Mouse (Mus musculus) testis, postnatal 14 days (tissue): ENCODE measurements around the gene Mkrn2.
"Not testable (repeated sequence)": the region's sequence is repeated elsewhere in the genome, so short reads cannot be mapped to it uniquely, and the experiment has no call there.

ENCODE experiments used
- DNase-seq: peaks from one replicate; pipeline ENCODE4 v3.0.0; 2021; ENCODE audit warnings: low spot score

Mkrn2 gene

DNA sequence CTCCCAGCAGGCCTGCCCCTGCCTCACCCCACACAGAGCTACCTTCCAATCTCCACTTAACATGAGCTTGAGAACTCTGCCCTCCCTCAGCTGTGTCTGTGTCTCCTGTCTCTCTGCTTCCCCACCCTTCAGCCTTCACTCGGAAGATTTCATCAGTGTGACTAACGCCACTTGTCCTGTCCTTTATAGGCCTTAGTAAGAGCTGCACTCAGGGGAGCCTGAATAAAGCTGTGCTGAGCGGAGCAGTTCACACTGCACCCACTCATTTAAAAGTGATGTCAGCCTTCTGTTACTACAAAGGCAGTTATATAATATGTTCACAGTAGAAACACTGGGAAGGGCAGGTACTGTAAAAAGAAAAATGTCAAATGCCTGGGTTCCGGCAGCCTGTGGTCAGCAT, 5.7 kb downstream of the Mkrn2 start:
- no peak for DNase-seq

DNA sequence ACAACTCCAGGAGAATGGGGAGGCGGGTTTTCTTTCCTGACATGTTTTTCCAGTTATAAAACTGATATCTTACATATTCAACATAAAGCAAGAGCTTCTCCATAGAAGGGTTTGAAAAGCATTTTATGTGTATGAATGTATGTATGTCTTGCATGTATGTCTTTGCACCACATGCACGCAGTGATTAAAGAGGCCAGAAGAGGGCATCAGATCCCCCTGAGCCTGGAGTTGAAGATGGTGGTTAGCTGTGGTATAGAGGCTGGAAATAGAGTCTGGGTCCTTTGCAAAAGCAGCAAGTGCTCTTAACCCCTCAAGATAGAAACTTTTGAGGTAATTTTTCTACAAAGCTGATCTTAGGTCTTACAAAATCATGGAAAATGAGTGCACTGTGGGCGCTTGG, 7.4 kb downstream of the Mkrn2 start:
- DNase-seq: no peak

DNA sequence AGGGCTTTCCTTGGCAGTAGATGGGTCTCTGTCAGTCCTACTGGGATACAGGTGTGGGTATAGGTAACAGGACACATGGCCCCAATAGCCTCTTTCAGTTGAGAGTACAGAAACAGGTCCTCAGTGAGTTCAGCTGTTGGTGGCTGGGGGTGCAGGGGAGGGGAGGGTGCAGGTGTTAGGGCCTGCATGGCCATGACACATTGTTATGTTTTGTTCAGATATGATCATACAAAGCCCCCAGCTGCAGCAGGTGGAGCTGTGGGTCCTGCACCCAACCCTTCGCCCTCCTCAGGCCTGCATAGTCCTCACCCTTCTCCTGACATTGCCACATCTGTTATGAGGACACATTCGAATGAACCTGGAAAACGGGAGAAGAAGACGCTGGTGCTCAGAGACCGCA, 8.6 kb downstream of the Mkrn2 start:
- DNase-seq: no peak

DNA sequence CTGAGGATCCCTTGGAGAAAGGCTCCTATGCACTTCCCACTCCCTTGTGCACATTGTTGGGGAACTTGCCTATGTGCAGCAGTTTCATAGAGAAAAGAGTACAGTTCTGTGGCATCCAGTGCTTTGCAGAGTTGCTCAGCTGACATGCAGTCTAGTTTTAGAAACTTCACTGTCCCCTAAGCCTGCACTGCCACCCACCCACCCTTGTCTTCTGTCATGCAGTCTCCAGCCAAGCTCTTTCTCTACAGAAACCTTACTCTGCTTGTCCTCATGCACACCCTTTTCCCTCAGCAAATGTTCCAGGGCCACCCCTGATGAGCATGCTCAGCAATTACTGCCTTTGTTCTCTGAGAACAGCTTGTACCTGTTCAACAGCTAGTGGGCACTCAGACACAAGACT, 12.1 kb downstream of the Mkrn2 start:
- DNase-seq: no peak

DNA sequence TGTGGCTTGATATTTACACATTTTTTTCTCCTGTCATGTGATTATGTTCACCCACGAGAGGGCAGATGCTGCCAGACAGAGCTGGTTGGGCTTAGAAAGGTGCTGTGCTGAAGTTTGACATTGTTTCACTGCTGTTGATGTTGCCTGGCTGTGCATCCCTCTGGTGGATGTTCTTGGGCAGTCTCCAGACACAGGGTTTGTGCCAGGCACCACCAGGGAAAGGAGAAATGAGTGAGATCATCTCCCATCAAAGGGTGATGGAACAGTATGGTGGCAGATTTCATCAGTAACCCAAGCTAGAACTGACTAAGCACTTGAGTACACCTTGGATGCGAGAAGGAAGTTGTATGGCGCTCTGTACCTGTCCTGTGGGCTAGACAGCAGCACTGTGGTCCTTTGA, 14.3 kb downstream of the Mkrn2 start:
- no peak for DNase-seq

DNA sequence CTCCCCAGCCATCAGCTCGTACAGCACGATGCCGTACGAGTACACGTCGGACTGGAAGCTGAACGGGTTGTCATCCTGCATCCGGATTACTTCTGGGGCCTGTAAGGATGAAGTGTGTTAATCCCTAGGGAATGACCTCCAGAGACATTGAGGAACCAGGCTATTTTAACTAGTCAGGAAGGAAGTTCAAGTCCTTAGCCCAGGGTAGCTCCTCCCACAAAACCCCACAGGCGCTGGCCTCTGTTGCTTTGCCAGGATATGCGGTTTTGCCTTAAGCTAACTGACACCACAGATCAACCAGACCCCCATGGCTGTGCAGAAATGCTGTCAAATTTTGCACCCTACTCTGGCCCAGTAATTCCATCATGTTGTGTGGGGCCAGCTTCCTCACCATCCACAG, 18.1 kb downstream of the Mkrn2 start:
- no peak for DNase-seq

DNA sequence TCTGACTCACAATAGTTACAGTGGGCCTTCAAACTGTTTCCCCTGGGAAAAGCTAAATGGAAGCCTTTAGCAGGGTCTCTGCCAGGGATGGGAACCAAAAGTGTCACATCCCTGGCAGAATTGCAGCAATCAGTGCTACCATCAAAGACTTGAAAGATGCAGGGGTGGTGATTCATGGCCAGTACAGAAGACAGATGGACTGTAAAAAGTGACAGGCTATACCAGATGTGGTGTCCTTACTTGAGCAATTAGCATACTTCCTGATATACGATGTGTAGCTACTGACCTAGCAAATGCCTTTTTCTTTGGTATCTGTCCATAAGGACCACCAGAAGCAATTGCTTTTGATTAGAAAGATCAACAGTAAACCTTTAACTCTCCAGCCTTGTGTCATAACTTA, 19.2 kb downstream of the Mkrn2 start:
- no peak for DNase-seq

DNA sequence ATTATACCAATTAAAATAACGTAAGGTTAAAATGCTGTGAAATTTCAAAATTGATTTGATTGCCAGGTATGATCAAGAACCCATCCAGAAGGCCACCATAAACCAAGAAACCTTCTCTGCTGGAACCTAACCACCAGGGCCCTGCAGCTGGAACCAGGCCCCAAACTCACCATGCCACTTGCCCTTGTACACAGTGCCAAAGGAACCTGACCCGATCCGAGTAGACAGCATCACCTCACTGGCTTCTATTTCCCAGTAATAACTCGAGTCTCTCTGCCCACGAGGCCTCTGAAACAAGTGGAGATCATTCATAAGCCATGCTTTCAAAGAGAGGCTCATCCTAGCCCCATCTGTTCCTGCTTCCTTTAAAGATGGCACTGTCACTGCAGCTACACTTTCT, 24.4 kb downstream of the Mkrn2 start:
- DNase-seq: no peak

DNA sequence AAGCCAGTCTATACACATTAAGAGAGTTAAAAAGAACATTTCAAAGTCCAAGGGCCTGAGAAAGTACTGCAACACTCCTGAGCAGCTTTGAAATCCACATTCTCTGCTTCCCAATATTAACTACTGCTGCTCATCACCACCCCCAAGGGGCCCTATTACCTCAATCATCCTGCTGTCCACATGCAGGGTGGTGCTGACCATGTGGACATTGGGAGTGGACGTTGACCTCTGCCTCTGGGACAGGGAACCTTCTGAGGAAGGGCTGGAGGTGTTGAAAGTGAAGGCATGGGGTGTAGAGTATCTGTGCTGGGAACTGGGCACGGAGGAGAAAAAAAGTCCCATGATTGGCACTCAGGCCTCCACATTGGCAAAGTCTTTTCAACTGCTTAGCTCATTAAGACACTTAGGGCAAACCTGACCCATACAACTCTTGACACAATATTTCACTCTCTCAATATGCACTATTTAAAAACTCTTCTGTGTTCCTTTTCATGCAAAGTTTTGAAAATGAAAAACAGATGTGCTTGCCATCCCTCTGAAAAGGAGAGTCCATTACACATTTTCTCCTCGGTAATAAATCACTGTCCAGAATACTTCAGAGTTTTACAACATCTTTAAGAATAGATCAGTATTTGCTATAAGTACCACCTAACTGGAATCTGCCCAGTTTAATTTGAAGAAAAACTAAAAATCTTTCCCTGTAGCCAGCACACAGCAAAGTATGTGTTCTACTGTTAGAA, 29.5 kb downstream of the Mkrn2 start:
- no peak for DNase-seq

DNA sequence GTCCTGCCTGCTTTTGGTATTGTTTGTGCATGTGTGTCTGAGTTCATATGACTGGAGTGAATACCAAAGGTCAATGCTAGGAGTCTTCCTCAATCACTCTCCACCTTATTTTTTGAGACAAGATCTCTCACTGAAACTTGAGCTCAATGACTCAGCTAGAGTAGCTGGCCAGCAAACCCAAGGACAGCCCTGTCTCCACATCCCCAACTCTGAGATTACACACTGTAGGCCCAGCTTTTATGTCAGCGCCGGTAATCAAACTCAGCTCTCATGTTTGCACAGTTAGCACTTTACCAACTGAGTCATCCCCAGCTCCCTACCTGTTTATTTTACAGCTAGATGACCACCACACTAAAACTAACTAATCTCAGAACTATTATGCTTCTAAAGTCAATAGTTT, 32.3 kb downstream of the Mkrn2 start:
- no peak for DNase-seq

DNA sequence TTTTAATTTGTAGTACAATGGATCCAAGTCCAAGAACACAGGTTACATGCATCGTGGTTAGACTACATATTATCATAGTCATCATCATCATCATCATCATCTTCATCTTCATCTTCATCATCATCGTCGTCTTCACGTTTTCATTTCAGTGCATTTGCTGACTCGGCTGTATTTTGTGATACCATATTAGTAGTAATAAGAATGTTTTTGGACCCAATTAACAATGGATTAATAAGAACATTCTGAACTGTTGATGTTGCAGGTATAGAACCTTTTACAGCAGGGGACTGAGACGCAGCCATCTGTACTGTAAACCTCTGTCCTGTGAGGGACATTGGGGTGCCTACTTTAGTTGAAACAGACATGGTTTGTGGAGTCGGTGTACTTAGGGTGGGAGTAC, 36.5 kb downstream of the Mkrn2 start:
- DNase-seq: not testable (repeated sequence)

DNA sequence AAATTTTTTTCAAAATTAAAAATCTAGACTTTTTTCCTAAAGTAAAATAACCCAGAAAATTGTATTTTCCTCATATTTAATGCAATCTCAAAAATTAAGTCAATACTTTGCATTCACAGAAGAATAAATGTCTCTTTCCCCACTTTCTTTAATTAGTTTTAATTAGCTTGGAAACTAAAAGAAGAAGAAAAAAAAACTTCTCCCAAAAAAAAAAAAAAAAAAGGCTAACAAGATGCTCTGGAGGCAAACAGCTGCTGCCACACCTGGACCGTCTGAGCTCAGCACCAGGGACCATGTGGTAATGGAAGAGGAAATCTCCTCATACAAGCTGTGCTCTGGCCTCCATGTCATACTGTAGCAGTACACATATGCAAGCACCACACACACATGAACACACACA, 41.6 kb downstream of the Mkrn2 start:
- no peak for DNase-seq

DNA sequence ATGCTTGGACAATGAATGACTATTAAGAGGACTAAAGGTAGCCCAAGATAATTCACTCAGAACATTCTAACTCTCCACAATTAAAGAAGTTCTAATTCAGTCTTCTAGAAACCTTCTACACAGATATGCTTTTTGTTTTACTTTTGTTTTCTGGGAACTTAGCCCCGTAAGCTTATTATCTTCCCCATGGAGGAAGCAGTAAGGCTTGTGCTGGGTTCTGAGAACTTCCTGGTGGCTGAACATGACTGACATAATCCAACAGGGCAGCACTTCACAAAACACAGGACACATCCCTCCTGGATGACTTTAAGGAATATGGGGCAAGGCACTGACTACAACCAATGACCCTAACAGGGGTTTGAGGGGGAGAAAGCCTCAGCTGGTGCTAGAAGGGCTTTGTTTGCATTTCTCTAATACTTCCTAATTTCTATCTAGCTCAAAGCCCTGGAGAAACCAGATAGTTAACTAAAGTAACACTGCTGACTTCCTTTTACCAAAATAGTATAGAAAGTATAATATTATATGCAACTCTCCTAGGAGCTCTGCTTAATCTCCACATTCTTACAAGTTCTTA, 48.2 kb downstream of the Mkrn2 start:
- DNase-seq: no peak

DNA sequence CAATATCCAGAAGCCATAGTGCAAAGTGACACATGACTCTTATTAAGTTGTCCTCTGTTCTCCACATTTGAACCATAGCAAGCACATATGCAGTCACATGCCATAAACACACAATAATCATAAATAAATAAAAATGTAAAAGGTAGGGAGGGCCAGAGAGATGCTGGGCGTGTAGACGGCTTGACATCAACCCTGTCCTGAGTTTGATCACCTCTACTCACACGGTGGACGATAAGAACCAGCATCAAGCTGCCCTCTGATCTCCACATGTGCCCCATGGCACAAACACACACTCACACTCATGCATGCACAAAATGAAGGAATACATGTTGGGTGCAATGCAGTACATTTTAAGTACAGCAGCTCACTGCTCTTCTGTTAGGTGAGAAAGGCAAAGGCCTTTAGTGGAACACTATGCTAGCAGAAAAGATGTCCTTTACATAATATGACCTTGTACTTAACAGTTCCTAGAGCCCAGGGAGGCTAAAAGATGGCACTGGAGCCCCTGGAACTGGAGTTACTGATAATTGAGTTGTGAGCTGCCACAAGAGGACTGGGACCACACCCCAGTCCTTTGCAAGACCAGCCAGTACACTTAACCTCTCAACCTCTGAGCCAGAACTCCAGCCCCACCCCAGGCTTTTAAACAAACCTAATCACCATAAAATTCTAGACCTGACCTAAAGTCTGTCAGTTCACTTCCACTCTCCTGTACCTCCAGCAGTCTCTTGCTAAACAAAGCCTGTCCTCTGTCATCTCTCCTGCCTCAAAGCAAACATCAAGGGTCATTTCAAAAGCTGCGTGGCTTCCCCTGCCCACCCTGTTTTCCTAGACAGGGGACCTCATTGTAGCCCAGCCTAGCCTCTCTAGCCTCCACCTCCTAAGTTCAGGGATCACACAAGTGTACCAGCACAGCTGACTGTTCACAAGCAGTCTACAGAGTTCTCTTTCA, 49.0 kb downstream of the Mkrn2 start:
- DNase-seq: no peak

DNA sequence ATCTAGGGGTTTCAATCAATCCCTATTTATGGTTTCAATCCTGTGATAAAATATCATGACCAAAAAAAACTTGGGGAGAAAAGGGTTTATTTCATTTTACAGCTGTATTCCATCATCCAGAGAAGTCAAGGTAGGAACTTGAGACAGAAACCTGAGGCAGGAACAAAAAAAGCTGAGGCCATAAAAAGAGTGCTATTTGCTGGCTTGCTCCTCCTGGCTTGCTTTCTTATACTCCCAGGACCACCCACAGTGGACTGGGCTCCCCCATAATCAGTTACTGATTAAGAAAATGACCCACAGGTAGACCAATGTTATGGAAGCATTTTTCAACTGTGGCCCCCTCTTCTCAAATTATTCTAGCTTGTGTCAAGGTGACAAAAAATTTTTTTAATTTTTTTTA, 50.0 kb downstream of the Mkrn2 start:
- no peak for DNase-seq

DNA sequence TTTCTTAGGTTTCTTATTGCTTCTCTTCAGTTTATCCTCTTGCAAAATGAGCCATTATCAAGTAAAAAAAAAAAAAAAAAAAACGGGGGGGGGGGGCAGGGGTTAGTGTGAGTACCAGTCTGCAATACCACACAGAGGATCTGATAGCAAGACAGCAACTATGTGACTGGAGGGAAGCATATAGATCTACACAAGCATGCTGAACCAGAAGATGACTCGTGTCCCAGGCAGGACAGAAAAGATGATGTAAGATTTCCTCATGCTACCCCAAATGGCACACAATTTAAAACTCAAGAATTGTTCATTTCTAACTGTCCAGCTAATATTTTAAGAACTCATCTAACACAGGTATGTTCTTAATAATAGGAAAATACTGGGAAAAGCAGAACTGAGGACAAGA, 52.2 kb downstream of the Mkrn2 start:
- no peak for DNase-seq

DNA sequence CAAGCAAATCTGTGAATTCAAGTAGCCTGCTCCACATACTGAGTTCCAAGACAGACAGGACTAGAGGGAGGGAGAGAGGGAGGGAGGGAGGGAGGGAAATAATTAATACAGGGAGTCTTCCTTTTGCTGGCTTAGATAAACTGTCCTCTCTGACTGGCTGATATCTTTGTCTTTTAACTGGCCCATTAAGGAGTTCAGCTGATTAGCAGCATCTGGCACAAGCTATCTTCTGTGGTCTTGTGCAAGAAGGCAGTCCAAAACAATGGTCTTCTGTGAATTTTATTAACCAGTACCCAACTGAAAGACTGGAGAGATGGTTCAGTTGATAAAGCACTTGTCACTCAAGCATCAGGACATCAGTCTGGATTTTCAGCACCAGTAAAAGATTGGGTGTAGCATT, 57.1 kb downstream of the Mkrn2 start:
- DNase-seq: no peak

DNA sequence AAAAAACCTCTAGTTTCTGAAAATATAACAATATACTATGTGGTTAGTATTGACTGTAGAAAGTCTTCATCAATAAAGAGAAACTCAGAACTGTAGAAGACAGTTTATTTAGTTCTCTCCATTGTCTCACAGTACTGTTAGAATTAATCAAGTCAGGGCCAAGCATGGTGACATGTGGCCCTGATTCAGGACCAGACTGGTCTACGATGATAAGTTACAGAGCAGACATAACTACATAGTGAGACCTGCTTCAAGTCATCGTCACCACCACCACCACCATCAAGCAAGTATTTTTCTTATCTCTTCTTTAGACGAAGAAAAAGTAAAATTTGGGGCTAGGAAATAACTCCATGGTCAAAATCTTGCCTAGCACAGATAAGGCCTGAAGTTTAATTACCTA, 62.6 kb downstream of the Mkrn2 start:
- DNase-seq: no peak

DNA sequence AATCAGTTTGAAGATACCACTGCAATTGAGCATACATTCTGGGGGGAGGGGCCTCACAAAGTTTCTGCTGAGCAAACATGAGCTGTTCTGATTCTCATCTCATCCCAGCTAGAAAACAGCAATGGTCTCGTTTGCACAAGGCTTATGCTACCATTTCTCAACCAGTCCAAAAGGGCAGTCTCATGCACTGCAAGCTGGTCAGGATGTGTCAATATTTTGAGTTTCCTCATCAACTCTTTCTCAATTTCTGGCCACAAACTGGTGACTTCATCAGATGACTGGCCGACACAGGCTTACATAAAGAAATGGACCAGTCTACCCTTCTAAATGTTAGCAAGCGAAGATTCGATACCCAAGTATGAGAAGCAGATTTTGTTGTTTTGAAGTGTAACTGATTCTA, 64.9 kb downstream of the Mkrn2 start:
- DNase-seq: no peak
